Mouse (Mus musculus): ENCODE data around the gene Ank2. TPM values are rescaled to one million over a fixed set of nuclear protein-coding genes. Genes with fewer than 3 reads are reported as not detected.

Gene Ank2
- total and polyA plus RNA-seq, 3 experiments: 18.9 to 95.5 (median 57.8) TPM

GRCm38 (mm10) chr3:127200789-127201188 lies 298.4 kb downstream of the Ank2 start:
- Histone ChIP-seq H3K9me3 (replicated peaks) (no peaks in the 10 kb centered on the region), H3K4me3 (ENCODE audit: low read depth, low read length) (no peak overlapping the region), H3K4me1 (ENCODE audit: insufficient read depth, low read depth, low read length) (no peaks in the 10 kb centered on the region), H3K27me3 (ENCODE audit: insufficient read depth, low read length) (no peaks in the 10 kb centered on the region), H3K36me3 (replicated peaks) (peaks cover 7% of the 10 kb centered on the region)
- ATAC-seq (ENCODE audit: extremely low read depth, insufficient number of reproducible peaks, low FRiP score, poor library complexity, severe bottlenecking) (no peak), DNase-seq (ENCODE audit: low spot score) (no peak)
- TF ChIP-seq POLR2AphosphoS5 (IDR thresholded peaks at IDR 0.05; ENCODE audit: insufficient replicate concordance, low read depth, low read length) (no peak), GATA1 (IDR thresholded peaks at IDR 0.05; ENCODE audit: borderline replicate concordance, low read length) (no peak), TAL1 (conservative IDR thresholded peaks at IDR 0.05; ENCODE audit: low read depth, low read length) (no peak), GATA2 (IDR thresholded peaks at IDR 0.05; ENCODE audit: borderline replicate concordance, low read depth, low read length) (no peak), CTCF (IDR thresholded peaks at IDR 0.05; ENCODE audit: low read depth, low read length) (no peak)

GRCm38 (mm10) chr3:127199112-127199665 lies 300.0 kb downstream of the Ank2 start:
- H3K27me3 ChIP-seq (ENCODE audit: insufficient read depth, low read length): no peaks in the 10 kb centered on the region
- no peak overlapping the region for H3K4me3 ChIP-seq (ENCODE audit: low read depth, low read length)
- H3K9me3 ChIP-seq (replicated peaks): no peaks in the 10 kb centered on the region
- TF ChIP-seq CTCF (IDR thresholded peaks at IDR 0.05; ENCODE audit: low read depth, low read length): no peak
- TF ChIP-seq POLR2AphosphoS5 (IDR thresholded peaks at IDR 0.05; ENCODE audit: insufficient replicate concordance, low read depth, low read length): no peak
- no peak for TF ChIP-seq TAL1 (conservative IDR thresholded peaks at IDR 0.05; ENCODE audit: low read depth, low read length)
- no peak for TF ChIP-seq GATA2 (IDR thresholded peaks at IDR 0.05; ENCODE audit: borderline replicate concordance, low read depth, low read length)
- no peak for TF ChIP-seq GATA1 (IDR thresholded peaks at IDR 0.05; ENCODE audit: borderline replicate concordance, low read length)
- H3K4me1 ChIP-seq (ENCODE audit: insufficient read depth, low read depth, low read length): no peaks in the 10 kb centered on the region
- DNase-seq (ENCODE audit: low spot score): no peak
- H3K36me3 ChIP-seq (replicated peaks): peaks cover 10% of the 10 kb centered on the region
- no peak for ATAC-seq (ENCODE audit: extremely low read depth, insufficient number of reproducible peaks, low FRiP score, poor library complexity, severe bottlenecking)

- Histone ChIP-seq H3K4me3 (ENCODE audit: low read depth, low read length) (no peak overlapping the region), H3K27me3 (ENCODE audit: insufficient read depth, low read length) (no peaks in the 10 kb centered on the region), H3K4me1 (ENCODE audit: insufficient read depth, low read depth, low read length) (no peaks in the 10 kb centered on the region), H3K36me3 (replicated peaks) (peaks cover 10% of the 10 kb centered on the region), H3K9me3 (replicated peaks) (no peaks in the 10 kb centered on the region)
- DNase-seq (ENCODE audit: low spot score) (no peak), ATAC-seq (ENCODE audit: extremely low read depth, insufficient number of reproducible peaks, low FRiP score, poor library complexity, severe bottlenecking) (no peak)
- TF ChIP-seq CTCF (IDR thresholded peaks at IDR 0.05; ENCODE audit: low read depth, low read length) (no peak), GATA1 (IDR thresholded peaks at IDR 0.05; ENCODE audit: borderline replicate concordance, low read length) (no peak), TAL1 (conservative IDR thresholded peaks at IDR 0.05; ENCODE audit: low read depth, low read length) (no peak), GATA2 (IDR thresholded peaks at IDR 0.05; ENCODE audit: borderline replicate concordance, low read depth, low read length) (no peak), POLR2AphosphoS5 (IDR thresholded peaks at IDR 0.05; ENCODE audit: insufficient replicate concordance, low read depth, low read length) (no peak)
Measured at GRCm38 (mm10) chr3:127198656-127199055, 300.5 kb downstream of the Ank2 start.

- no peaks in the 10 kb centered on the region for H3K9me3 ChIP-seq (replicated peaks)
- TF ChIP-seq GATA2 (IDR thresholded peaks at IDR 0.05; ENCODE audit: borderline replicate concordance, low read depth, low read length): no peak
- DNase-seq (ENCODE audit: low spot score): no peak
- H3K27me3 ChIP-seq (ENCODE audit: insufficient read depth, low read length): no peaks in the 10 kb centered on the region
- peaks cover 5% of the 10 kb centered on the region; the same call in 1 of the 2 replicates for H3K4me1 ChIP-seq (ENCODE audit: insufficient read depth, low read depth, low read length)
- no peak overlapping the region for H3K4me3 ChIP-seq (ENCODE audit: low read depth, low read length)
- ATAC-seq (ENCODE audit: extremely low read depth, insufficient number of reproducible peaks, low FRiP score, poor library complexity, severe bottlenecking): no peak
- H3K36me3 ChIP-seq (replicated peaks): peaks cover 4% of the 10 kb centered on the region
Measured at GRCm38 (mm10) chr3:127188789-127189128, 310.4 kb downstream of the Ank2 start.

- peaks cover 5% of the 10 kb centered on the region; the same call in 1 of the 2 replicates for H3K4me1 ChIP-seq (ENCODE audit: insufficient read depth, low read depth, low read length)
- peaks cover 4% of the 10 kb centered on the region for H3K36me3 ChIP-seq (replicated peaks)
- no peaks in the 10 kb centered on the region for H3K9me3 ChIP-seq (replicated peaks)
- ATAC-seq (ENCODE audit: extremely low read depth, insufficient number of reproducible peaks, low FRiP score, poor library complexity, severe bottlenecking): no peak
- no peak for DNase-seq (ENCODE audit: low spot score)
- H3K27me3 ChIP-seq (ENCODE audit: insufficient read depth, low read length): no peaks in the 10 kb centered on the region
- TF ChIP-seq CTCF (IDR thresholded peaks at IDR 0.05; ENCODE audit: low read depth, low read length): no peak
- TF ChIP-seq TAL1 (conservative IDR thresholded peaks at IDR 0.05; ENCODE audit: low read depth, low read length): no peak
- no peak overlapping the region for H3K4me3 ChIP-seq (ENCODE audit: low read depth, low read length)
Measured at GRCm38 (mm10) chr3:127188086-127188788, 310.9 kb downstream of the Ank2 start.

- TF ChIP-seq CTCF (IDR thresholded peaks at IDR 0.05; ENCODE audit: low read depth, low read length): no peak
- no peak for TF ChIP-seq GATA1 (IDR thresholded peaks at IDR 0.05; ENCODE audit: borderline replicate concordance, low read length)
- TF ChIP-seq POLR2AphosphoS5 (IDR thresholded peaks at IDR 0.05; ENCODE audit: insufficient replicate concordance, low read depth, low read length): no peak
- peaks cover 4% of the 10 kb centered on the region for H3K36me3 ChIP-seq (replicated peaks)
Measured at GRCm38 (mm10) chr3:127187081-127187480, 312.1 kb downstream of the Ank2 start.

More at GRCm38 (mm10) chr3:127187081-127187480, 312.1 kb downstream of the Ank2 start:
- Histone ChIP-seq H3K9me3 (replicated peaks) (no peaks in the 10 kb centered on the region), H3K4me3 (ENCODE audit: low read depth, low read length) (no peak overlapping the region), H3K27me3 (ENCODE audit: insufficient read depth, low read length) (no peaks in the 10 kb centered on the region), H3K4me1 (ENCODE audit: insufficient read depth, low read depth, low read length) (peaks cover 5% of the 10 kb centered on the region; the same call in 1 of the 2 replicates)
- DNase-seq (ENCODE audit: low spot score) (no peak), ATAC-seq (ENCODE audit: extremely low read depth, insufficient number of reproducible peaks, low FRiP score, poor library complexity, severe bottlenecking) (no peak)

Measured in G1E (cell line).